Mouse (Mus musculus) ovary, adult 10 weeks (tissue): ENCODE data around the gene Acvr2b. TPM values are rescaled to one million over a fixed set of nuclear protein-coding genes. Genes with fewer than 3 reads are reported as not detected.

ENCODE experiments used
- polyA plus RNA-seq: library from polyadenylated mRNA; stranded (reverse); fragments of 350-450 nt; fragmentation: Illumina TruSeq; extraction: RNeasy Lipid Tissue Mini Kit (QIAGEN cat#74804); gene quantifications from one replicate; pipeline ENCODE4 v1.2.3, GENCODE M21; 2014

The Acvr2b gene
- 1.4 TPM for polyA plus RNA-seq

GRCm38 (mm10) chr9:119401801-119402214 lies at the start of gene Acvr2b:
Gene Acvr2b, plus strand, starts transcription at chr9:119402118.

GRCm38 (mm10) chr9:119357331-119358057 lies 44.4 kb upstream of the Acvr2b start, which contains the start of gene Xylb:
Gene Xylb, plus strand, starts transcription at chr9:119357381.

GRCm38 (mm10) chr9:119365284-119365683 lies 36.6 kb upstream of the Acvr2b start, which contains the start of gene Slc22a14:
Gene Slc22a14, minus strand, starts transcription at chr9:119365553.

GRCm38 (mm10) chr9:119444738-119445429 lies 43.0 kb downstream of the Acvr2b start, which contains the start of gene Exog:
Gene Exog, plus strand, starts transcription at chr9:119444943.

Other genes starting within 250 kb of the Acvr2b start
- not detected for gene Acaa1b, start 245.0 kb upstream of the Acvr2b start, polyA plus RNA-seq
- gene Gm47289, start 243.0 kb upstream of the Acvr2b start, polyA plus RNA-seq: not detected
- not detected for gene Slc22a13, start 193.0 kb upstream of the Acvr2b start, polyA plus RNA-seq
- gene Oxsr1, start 79.7 kb upstream of the Acvr2b start, polyA plus RNA-seq: 45.6 TPM
- 1.00 TPM for gene Acaa1a, start 62.4 kb upstream of the Acvr2b start, polyA plus RNA-seq
- 6.6 TPM for gene Myd88, start 60.7 kb upstream of the Acvr2b start, polyA plus RNA-seq
- gene Xylb, start 44.7 kb upstream of the Acvr2b start, polyA plus RNA-seq: 3.6 TPM
- not detected for gene Slc22a14, start 36.6 kb upstream of the Acvr2b start, polyA plus RNA-seq
- gene Exog, start 42.8 kb downstream of the Acvr2b start, polyA plus RNA-seq: 3.5 TPM
- gene Scn5a, start 176.9 kb downstream of the Acvr2b start, polyA plus RNA-seq: 0.11 TPM